Mouse (Mus musculus) liver, embryonic 15.5 days (tissue): Measurements from ENCODE around the gene Dad1. TPM values are rescaled to one million over a fixed set of nuclear protein-coding genes. Genes with fewer than 3 reads are reported as not detected.

Source experiments
- ATAC-seq: fragments of 200-750 bp; cut with Nextera tagmentation; 2 replicates; pipeline ENCODE4 v1.8.0; 2017; ENCODE audit warnings: moderate number of reproducible peaks, mild to moderate bottlenecking, moderate library complexity; ENCODE audit not compliant: insufficient read depth
- H3K27ac ChIP-seq: fragments of 300-500 bp; sonication (generic); replicated peaks from 2 replicates; pipeline ENCODE4 v1.5.1; 2015; ENCODE audit warnings: mild to moderate bottlenecking, inconsistent platforms
- H3K27me3 ChIP-seq: fragments of 300-500 bp; sonication (generic); 2 replicates; pipeline ENCODE4 v1.6.1; 2015; ENCODE audit warnings: mild to moderate bottlenecking, inconsistent platforms
- H3K36me3 ChIP-seq: fragments of 300-500 bp; sonication (generic); replicated peaks from 2 replicates; pipeline ENCODE4 v1.6.1; 2015; ENCODE audit warnings: moderate library complexity, mild to moderate bottlenecking, inconsistent platforms
- H3K4me1 ChIP-seq: fragments of 300-500 bp; sonication (generic); replicated peaks from 2 replicates; pipeline ENCODE4 v1.6.1; 2015; ENCODE audit warnings: inconsistent platforms
- H3K4me2 ChIP-seq: fragments of 300-500 bp; sonication (generic); 2 replicates; pipeline ENCODE4 v1.6.1; 2015; ENCODE audit warnings: moderate library complexity, mild to moderate bottlenecking, inconsistent platforms
- H3K4me3 ChIP-seq: fragments of 300-500 bp; sonication (generic); replicated peaks from 2 replicates; pipeline ENCODE4 v1.5.1; 2015; ENCODE audit warnings: mild to moderate bottlenecking, inconsistent platforms
- H3K9ac ChIP-seq: fragments of 300-500 bp; sonication (generic); 2 replicates; pipeline ENCODE4 v1.6.1; 2015; ENCODE audit warnings: moderate library complexity, mild to moderate bottlenecking, inconsistent platforms
- H3K9me3 ChIP-seq: fragments of 300-500 bp; sonication (generic); replicated peaks from 2 replicates; pipeline ENCODE4 v1.6.1; 2016; ENCODE audit warnings: inconsistent platforms
- WGBS: fragments of 180-500 bp; shearing (Covaris S2); methylation state at CpG from one replicate; pipeline ENCODE4 v1.1.7; 2015; ENCODE audit warnings: mixed read lengths; ENCODE audit not compliant: insufficient replicate concordance; 5-methylcytosine and 5-hydroxymethylcytosine counted together
- polyA plus RNA-seq: library from polyadenylated mRNA; unstranded; fragments of >200 nt; fragmentation: Nextera tagmentation; extraction: Ambion mirVana; gene quantifications from 2 replicates; pipeline ENCODE4 v1.2.1, GENCODE M21; 2015

Gene Dad1
- polyA plus RNA-seq, 1 experiment from 2014 or later = 202 TPM

- peaks cover 8% of the 10 kb centered on the region for H3K4me1 ChIP-seq
- WGBS = 65% methylated on average over 7 of the region's 7 CpGs
- H3K27me3 ChIP-seq = peaks cover 23% of the 10 kb centered on the region
- H3K27ac ChIP-seq = no peak overlapping the region
- no peak overlapping the region for H3K9ac ChIP-seq
- no peak overlapping the region for H3K4me3 ChIP-seq
- H3K4me2 ChIP-seq = no peak overlapping the region
- H3K9me3 ChIP-seq = no peaks in the 10 kb centered on the region
- ATAC-seq = no peak
- no peaks in the 10 kb centered on the region for H3K36me3 ChIP-seq
Measured at GRCm38 (mm10) chr14:54216126-54216525, 37.8 kb downstream of the Dad1 start.

GRCm38 (mm10) chr14:54214901-54215300, 39.0 kb downstream of the Dad1 start:
- 56% methylated on average over 10 of the region's 10 CpGs for WGBS
- no peak overlapping the region for H3K27ac ChIP-seq
- ATAC-seq = no peak
- H3K36me3 ChIP-seq = no peaks in the 10 kb centered on the region
- peaks cover 23% of the 10 kb centered on the region for H3K27me3 ChIP-seq
- H3K9me3 ChIP-seq = no peaks in the 10 kb centered on the region
- H3K4me3 ChIP-seq = no peak overlapping the region
- H3K4me1 ChIP-seq = no peaks in the 10 kb centered on the region
- no peak overlapping the region for H3K9ac ChIP-seq
- no peak overlapping the region for H3K4me2 ChIP-seq

GRCm38 (mm10) chr14:54214477-54214876, 39.4 kb downstream of the Dad1 start:
- WGBS = 36% methylated on average over 2 of the region's 2 CpGs

GRCm38 (mm10) chr14:54213734-54214133, 40.2 kb downstream of the Dad1 start:
- ATAC-seq = no peak
- Histone ChIP-seq H3K9ac (no peak overlapping the region), H3K9me3 (no peaks in the 10 kb centered on the region), H3K36me3 (no peaks in the 10 kb centered on the region), H3K4me2 (no peak overlapping the region), H3K27ac (no peak overlapping the region), H3K4me1 (no peaks in the 10 kb centered on the region), H3K4me3 (no peak overlapping the region), H3K27me3 (peaks cover 15% of the 10 kb centered on the region)
- 65% methylated on average over 2 of the region's 2 CpGs for WGBS

More at GRCm38 (mm10) chr14:54214477-54214876, 39.4 kb downstream of the Dad1 start:
- H3K4me1 ChIP-seq = no peaks in the 10 kb centered on the region
- peaks cover 23% of the 10 kb centered on the region for H3K27me3 ChIP-seq
- H3K4me2 ChIP-seq = no peak overlapping the region
- no peak overlapping the region for H3K27ac ChIP-seq
- no peak overlapping the region for H3K9ac ChIP-seq
- no peak for ATAC-seq
- no peaks in the 10 kb centered on the region for H3K36me3 ChIP-seq
- H3K4me3 ChIP-seq = no peak overlapping the region
- no peaks in the 10 kb centered on the region for H3K9me3 ChIP-seq

- Histone ChIP-seq H3K27me3 (peaks cover 13% of the 10 kb centered on the region; the same call in 1 of the 2 replicates), H3K27ac (no peak overlapping the region), H3K36me3 (no peaks in the 10 kb centered on the region), H3K4me2 (no peak overlapping the region), H3K9me3 (no peaks in the 10 kb centered on the region), H3K4me1 (peaks cover 13% of the 10 kb centered on the region), H3K4me3 (no peak overlapping the region), H3K9ac (no peak overlapping the region)
- 61% methylated on average over 5 of the region's 5 CpGs for WGBS
- no peak for ATAC-seq
Measured at GRCm38 (mm10) chr14:54211755-54212154, 42.1 kb downstream of the Dad1 start.

- no peak for ATAC-seq
Measured at GRCm38 (mm10) chr14:54211199-54211598, 42.7 kb downstream of the Dad1 start.

GRCm38 (mm10) chr14:54210401-54210800, 43.5 kb downstream of the Dad1 start:
- WGBS = 79% methylated on average over 2 of the region's 2 CpGs
- Histone ChIP-seq H3K27me3 (peaks cover 13% of the 10 kb centered on the region; the same call in 1 of the 2 replicates), H3K9ac (no peak overlapping the region), H3K4me1 (peaks cover 20% of the 10 kb centered on the region), H3K27ac (no peak overlapping the region), H3K36me3 (no peaks in the 10 kb centered on the region), H3K4me3 (no peak overlapping the region), H3K4me2 (no peak overlapping the region), H3K9me3 (no peaks in the 10 kb centered on the region)
- no peak for ATAC-seq

More at GRCm38 (mm10) chr14:54211199-54211598, 42.7 kb downstream of the Dad1 start:
- Histone ChIP-seq H3K27me3 (peaks cover 13% of the 10 kb centered on the region; the same call in 1 of the 2 replicates), H3K4me2 (no peak overlapping the region), H3K9me3 (no peaks in the 10 kb centered on the region), H3K9ac (no peak overlapping the region), H3K4me1 (peaks cover 19% of the 10 kb centered on the region), H3K36me3 (no peaks in the 10 kb centered on the region), H3K4me3 (no peak overlapping the region), H3K27ac (no peak overlapping the region)
- 70% methylated on average over 8 of the region's 8 CpGs for WGBS

- Histone ChIP-seq H3K9ac (no peak overlapping the region), H3K9me3 (no peaks in the 10 kb centered on the region), H3K4me2 (no peak overlapping the region), H3K4me1 (peaks cover 23% of the 10 kb centered on the region), H3K27me3 (peaks cover 11% of the 10 kb centered on the region; the same call in 1 of the 2 replicates), H3K4me3 (no peak overlapping the region), H3K36me3 (no peaks in the 10 kb centered on the region), H3K27ac (no peak overlapping the region)
- WGBS = 64% methylated on average over 5 of the region's 5 CpGs
- no peak for ATAC-seq
Measured at GRCm38 (mm10) chr14:54209932-54210331, 44.0 kb downstream of the Dad1 start.

GRCm38 (mm10) chr14:54208741-54209140, 45.2 kb downstream of the Dad1 start:
- peaks cover 35% of the 10 kb centered on the region for H3K4me1 ChIP-seq
- no peak overlapping the region for H3K4me2 ChIP-seq
- no peak overlapping the region for H3K4me3 ChIP-seq
- no peak overlapping the region for H3K9ac ChIP-seq
- no peaks in the 10 kb centered on the region for H3K9me3 ChIP-seq
- no peak overlapping the region for H3K27ac ChIP-seq
- no peak for ATAC-seq
- no peaks in the 10 kb centered on the region for H3K36me3 ChIP-seq
- peaks cover 4% of the 10 kb centered on the region; the same call in 1 of the 2 replicates for H3K27me3 ChIP-seq
- 68% methylated on average over 6 of the region's 6 CpGs for WGBS

- peak overlapping the region; percentile 9; the same call in 1 of the 2 replicates for H3K4me2 ChIP-seq
- no peaks in the 10 kb centered on the region for H3K9me3 ChIP-seq
- WGBS = 50% methylated on average over 5 of the region's 5 CpGs
- H3K27me3 ChIP-seq = no peaks in the 10 kb centered on the region
- no peak overlapping the region for H3K4me3 ChIP-seq
- no peak overlapping the region for H3K27ac ChIP-seq
- H3K4me1 ChIP-seq = peaks cover 41% of the 10 kb centered on the region
- H3K9ac ChIP-seq = no peak overlapping the region
- H3K36me3 ChIP-seq = no peaks in the 10 kb centered on the region
- no peak for ATAC-seq
Measured at GRCm38 (mm10) chr14:54207924-54208323, 46.0 kb downstream of the Dad1 start.

- Histone ChIP-seq H3K4me3 (no peak overlapping the region), H3K27ac (no peak overlapping the region), H3K4me1 (peaks cover 41% of the 10 kb centered on the region), H3K27me3 (no peaks in the 10 kb centered on the region; the same call in 1 of the 2 replicates), H3K9me3 (no peaks in the 10 kb centered on the region), H3K9ac (no peak overlapping the region), H3K4me2 (no peak overlapping the region), H3K36me3 (no peaks in the 10 kb centered on the region)
- ATAC-seq = no peak
- 58% methylated on average over 15 of the region's 15 CpGs for WGBS
Measured at GRCm38 (mm10) chr14:54206750-54207550, 47.0 kb downstream of the Dad1 start.
